Mouse (Mus musculus) heart, postnatal 0 days (tissue): ENCODE measurements around the gene Parm1. TPM values are rescaled to one million over a fixed set of nuclear protein-coding genes. Genes with fewer than 3 reads are reported as not detected.
A peak's percentile ranks its signal among the peaks of the same experiment; 100 is the strongest.

Experiments used
- ATAC-seq: fragments of 200-750 bp; cut with Nextera tagmentation; 2 replicates; pipeline ENCODE4 v1.8.0; 2017; ENCODE audit warnings: low read depth, moderate number of reproducible peaks, moderate library complexity; ENCODE audit not compliant: insufficient read depth
- DNase-seq: peaks from one replicate; pipeline ENCODE4 v3.0.0-alpha.2; 2016; ENCODE audit warnings: low spot score
- H3K27ac ChIP-seq: fragments of 300-500 bp; sonication (generic); 2 replicates; pipeline ENCODE4 v1.5.1; 2014; ENCODE audit warnings: low read depth, mild to moderate bottlenecking
- H3K27me3 ChIP-seq: fragments of 300-500 bp; sonication (generic); 2 replicates; pipeline ENCODE4 v1.6.1; 2014; ENCODE audit warnings: low read length, mixed read lengths; ENCODE audit not compliant: control insufficient read depth, insufficient read depth
- H3K36me3 ChIP-seq: fragments of 300-500 bp; sonication (generic); replicated peaks from 2 replicates; pipeline ENCODE4 v1.6.1; 2014; ENCODE audit warnings: low read length, mixed read lengths; ENCODE audit not compliant: control insufficient read depth, insufficient read depth
- H3K4me1 ChIP-seq: fragments of 300-500 bp; sonication (generic); 2 replicates; pipeline ENCODE4 v1.6.1; 2014; ENCODE audit warnings: antibody characterized with exemption; ENCODE audit not compliant: control insufficient read depth, insufficient read depth
- H3K4me2 ChIP-seq: fragments of 300-500 bp; sonication (generic); 2 replicates; pipeline ENCODE4 v1.6.1; 2014; ENCODE audit warnings: low read depth, mild to moderate bottlenecking, low read length, moderate library complexity
- H3K4me3 ChIP-seq: fragments of 300-500 bp; sonication (generic); 2 replicates; pipeline ENCODE4 v1.5.1; 2014; ENCODE audit warnings: low read depth, low read length
- H3K9ac ChIP-seq: fragments of 300-500 bp; sonication (generic); replicated peaks from 2 replicates; pipeline ENCODE4 v1.6.1; 2014; ENCODE audit warnings: low read depth, low read length, mixed read lengths
- H3K9me3 ChIP-seq: fragments of 300-500 bp; sonication (generic); replicated peaks from 2 replicates; pipeline ENCODE4 v1.6.1; 2016; ENCODE audit warnings: low read length; ENCODE audit not compliant: control insufficient read depth
- CTCF ChIP-seq: IDR thresholded peaks from 2 replicates; pipeline ENCODE4 v1.5.1; 2016; ENCODE audit warnings: antibody characterized with exemption, control low read depth, low read depth
- EP300 ChIP-seq: IDR thresholded peaks from 2 replicates; pipeline ENCODE4 v1.6.1; 2016; ENCODE audit warnings: antibody characterized with exemption, low read depth
- WGBS: fragments of 180-500 bp; shearing (Covaris S2); extraction: QIAGEN DNeasy Blood & Tissue Kit; methylation state at CpG from one replicate; pipeline ENCODE4 v1.1.7; 2014; 5-methylcytosine and 5-hydroxymethylcytosine counted together
- polyA plus RNA-seq: library from polyadenylated mRNA; unstranded; fragments of >200 nt; fragmentation: Nextera tagmentation; extraction: Ambion mirVana; gene quantifications from 2 replicates; pipeline ENCODE4 v1.2.1, GENCODE M21; 2015
- total RNA-seq: library from RNA; depleted of rRNA; stranded (reverse); fragments of >200 nt; gene quantifications from 2 replicates; pipeline ENCODE4 v1.2.3, GENCODE M21; 2014; ENCODE audit warnings: low replicate concordance

Gene Parm1
- total and polyA plus RNA-seq, 2 experiments from 2014 or later, result 25.9 to 39.6 TPM

- 62% methylated on average over 5 of the region's 5 CpGs for WGBS
- Histone ChIP-seq H3K27me3 (no peaks in the 10 kb centered on the region), H3K4me3 (no peak overlapping the region)
Measured at GRCm38 (mm10) chr5:91494456-91494855, 23.0 kb upstream of the Parm1 start.

GRCm38 (mm10) chr5:91501361-91501760 lies 16.1 kb upstream of the Parm1 start:
- Histone ChIP-seq H3K4me1 (no peaks in the 10 kb centered on the region), H3K27ac (no peak overlapping the region), H3K4me3 (no peak overlapping the region), H3K4me2 (no peak overlapping the region), H3K27me3 (no peaks in the 10 kb centered on the region), H3K9ac (no peak overlapping the region), H3K36me3 (no peaks in the 10 kb centered on the region), H3K9me3 (no peaks in the 10 kb centered on the region)
- TF ChIP-seq CTCF (no peak), EP300 (no peak)
- WGBS, result 54% methylated on average over 1 of the region's 1 CpGs
- DNase-seq (no peak), ATAC-seq (no peak)

More at GRCm38 (mm10) chr5:91494456-91494855, 23.0 kb upstream of the Parm1 start:
- no peaks in the 10 kb centered on the region for H3K4me1 ChIP-seq
- H3K36me3 ChIP-seq, result no peaks in the 10 kb centered on the region
- DNase-seq (no peak), ATAC-seq (no peak)
- TF ChIP-seq CTCF (no peak), EP300 (no peak)
- no peak overlapping the region for H3K27ac ChIP-seq
- no peaks in the 10 kb centered on the region for H3K9me3 ChIP-seq
- no peak overlapping the region for H3K4me2 ChIP-seq
- H3K9ac ChIP-seq, result no peak overlapping the region

- no peaks in the 10 kb centered on the region for H3K4me1 ChIP-seq
- DNase-seq (no peak), ATAC-seq (no peak)
- H3K4me3 ChIP-seq, result no peak overlapping the region
- no peaks in the 10 kb centered on the region for H3K27me3 ChIP-seq
- no peak overlapping the region for H3K9ac ChIP-seq
- H3K36me3 ChIP-seq, result no peaks in the 10 kb centered on the region
- no peak for TF ChIP-seq EP300
- TF ChIP-seq CTCF, result no peak
- 0 out of 2 replicates have a peak, but pooled peaks cover 4% of the 10 kb centered on the region for H3K9me3 ChIP-seq
- H3K4me2 ChIP-seq, result no peak overlapping the region
- WGBS, result 80% methylated on average over 2 of the region's 2 CpGs
- H3K27ac ChIP-seq, result no peak overlapping the region
Measured at GRCm38 (mm10) chr5:91502366-91502765, 15.0 kb upstream of the Parm1 start.

- Histone ChIP-seq H3K9me3 (0 out of 2 replicates have a peak, but pooled peaks cover 4% of the 10 kb centered on the region), H3K27ac (no peak overlapping the region)
Measured at GRCm38 (mm10) chr5:91504320-91504922, 13.0 kb upstream of the Parm1 start.

GRCm38 (mm10) chr5:91517077-91517476 lies 338 bp upstream of the Parm1 start:
- H3K4me1 ChIP-seq, result peaks cover 16% of the 10 kb centered on the region
- H3K36me3 ChIP-seq, result no peaks in the 10 kb centered on the region
- no peak overlapping the region; the same call in 1 of the 2 replicates for H3K4me3 ChIP-seq
- no peak overlapping the region for H3K27ac ChIP-seq
- no peak for ATAC-seq
- 15% methylated on average over 6 of the region's 6 CpGs for WGBS
- no peak overlapping the region for H3K9ac ChIP-seq
- no peaks in the 10 kb centered on the region for H3K9me3 ChIP-seq
- no peaks in the 10 kb centered on the region for H3K27me3 ChIP-seq
- H3K4me2 ChIP-seq, result peak overlapping the region; percentile 96; the same call in 1 of the 2 replicates
- no peak for TF ChIP-seq CTCF
- TF ChIP-seq EP300, result no peak
- DNase-seq, result no peak

More at GRCm38 (mm10) chr5:91504320-91504922, 13.0 kb upstream of the Parm1 start:
- Histone ChIP-seq H3K4me2 (no peak overlapping the region), H3K27me3 (no peaks in the 10 kb centered on the region), H3K4me1 (no peaks in the 10 kb centered on the region), H3K9ac (no peak overlapping the region), H3K4me3 (no peak overlapping the region), H3K36me3 (no peaks in the 10 kb centered on the region)
- ATAC-seq (no peak), DNase-seq (no peak)
- 29% methylated on average over 5 of the region's 5 CpGs for WGBS
- TF ChIP-seq EP300 (no peak), CTCF (no peak)
